Mouse (Mus musculus): ENCODE results near the gene Lrig1. TPM values are rescaled to one million over a fixed set of nuclear protein-coding genes. Genes with fewer than 3 reads are reported as not detected.

Lrig1 gene
- polyA plus RNA-seq, 1 experiment, result 7.4 TPM

DNA sequence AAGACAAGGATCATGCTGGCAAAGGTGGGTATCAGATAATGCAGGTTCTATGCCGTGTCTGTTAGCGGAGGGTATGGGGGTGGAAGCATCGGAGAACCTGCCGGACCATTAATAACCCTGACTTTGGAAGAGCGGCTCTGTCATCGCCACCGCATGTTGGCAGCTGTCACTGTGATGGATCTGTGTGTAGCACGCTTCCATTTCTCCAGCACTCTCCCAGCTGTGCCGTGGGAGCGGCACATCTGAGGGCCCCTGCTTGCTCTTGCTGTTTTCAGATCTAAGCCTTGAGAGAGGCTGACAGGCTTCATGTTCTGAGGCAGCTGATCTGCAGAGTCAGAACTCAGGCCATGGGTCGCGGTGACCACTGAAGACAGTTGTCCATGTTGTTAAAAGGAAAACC lies 101.5 kb downstream of the Lrig1 start:
- 95% methylated on average over 12 of the region's 12 CpGs for WGBS
- H3K36me3 ChIP-seq (ENCODE audit: control insufficient read depth, insufficient read depth, low read length), result no peaks in the 10 kb centered on the region
- no peak overlapping the region for H3K27ac ChIP-seq (ENCODE audit: insufficient read depth, low read length)
- peaks cover 13% of the 10 kb centered on the region; the same call in 1 of the 2 replicates for H3K4me1 ChIP-seq (ENCODE audit: control insufficient read depth, insufficient read depth, insufficient read length)
- TF ChIP-seq CTCF (IDR thresholded peaks at IDR 0.05; ENCODE audit: extremely low read depth, insufficient read depth, insufficient read length, insufficient replicate concordance) (no peak), POLR2A (IDR thresholded peaks at IDR 0.05; ENCODE audit: low read depth, low read length) (no peak)
- DNase-seq (ENCODE audit: low read depth in 1 of 2, low spot score in 2 of 2), result no peak
- H3K27me3 ChIP-seq (ENCODE audit: control insufficient read depth, insufficient read depth, low read length), result no peaks in the 10 kb centered on the region
- H3K4me3 ChIP-seq (ENCODE audit: extremely low read depth, insufficient read depth, insufficient read length), result no peak overlapping the region

DNA sequence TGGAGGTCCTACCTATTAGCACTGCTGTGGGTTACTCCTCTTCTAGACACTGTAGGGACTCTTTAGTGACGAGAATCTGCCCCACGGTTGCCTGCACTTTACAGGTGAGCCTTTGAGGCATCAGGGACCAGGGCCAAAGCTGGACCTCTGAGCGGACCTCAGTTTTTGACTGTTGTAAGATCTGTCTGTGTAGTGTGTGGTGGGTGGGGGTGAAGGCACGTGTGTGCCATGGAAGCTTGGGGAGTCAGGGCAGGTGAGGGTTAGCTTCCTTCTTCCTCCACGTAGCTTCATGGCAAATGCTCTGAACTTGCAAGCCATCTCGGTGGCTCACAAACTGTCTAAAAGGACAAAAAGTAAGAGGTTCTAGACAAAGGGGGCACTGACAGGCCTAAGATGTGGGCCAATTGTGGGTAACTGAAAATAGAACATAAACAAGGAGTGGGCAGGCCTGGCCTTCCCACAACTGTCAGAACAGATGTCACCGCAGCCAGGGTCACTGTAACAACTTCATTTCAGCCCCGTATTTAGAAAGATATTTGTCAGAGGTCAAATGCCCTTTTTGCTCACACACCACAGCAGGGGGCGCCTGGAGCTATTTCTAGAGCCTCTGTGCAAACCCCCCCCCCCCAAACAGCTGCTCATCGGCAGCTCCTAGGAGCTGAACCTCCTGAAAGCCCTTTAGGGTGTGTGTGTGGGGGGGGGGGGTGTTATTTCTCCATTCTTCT lies 103.0 kb downstream of the Lrig1 start:
- no peak for DNase-seq (ENCODE audit: low read depth in 1 of 2, low spot score in 2 of 2)
- no peak overlapping the region for H3K4me3 ChIP-seq (ENCODE audit: extremely low read depth, insufficient read depth, insufficient read length)
- H3K27me3 ChIP-seq (ENCODE audit: control insufficient read depth, insufficient read depth, low read length), result no peaks in the 10 kb centered on the region
- peaks cover 11% of the 10 kb centered on the region; the same call in 1 of the 2 replicates for H3K4me1 ChIP-seq (ENCODE audit: control insufficient read depth, insufficient read depth, insufficient read length)
- TF ChIP-seq CTCF (IDR thresholded peaks at IDR 0.05; ENCODE audit: extremely low read depth, insufficient read depth, insufficient read length, insufficient replicate concordance), result peak; percentile 12; the same call in 1 of the 2 replicates
- no peak for TF ChIP-seq POLR2A (IDR thresholded peaks at IDR 0.05; ENCODE audit: low read depth, low read length)
- no peak overlapping the region for H3K27ac ChIP-seq (ENCODE audit: insufficient read depth, low read length)
- WGBS, result 64% methylated on average over 10 of the region's 10 CpGs
- H3K36me3 ChIP-seq (ENCODE audit: control insufficient read depth, insufficient read depth, low read length), result no peaks in the 10 kb centered on the region

DNA sequence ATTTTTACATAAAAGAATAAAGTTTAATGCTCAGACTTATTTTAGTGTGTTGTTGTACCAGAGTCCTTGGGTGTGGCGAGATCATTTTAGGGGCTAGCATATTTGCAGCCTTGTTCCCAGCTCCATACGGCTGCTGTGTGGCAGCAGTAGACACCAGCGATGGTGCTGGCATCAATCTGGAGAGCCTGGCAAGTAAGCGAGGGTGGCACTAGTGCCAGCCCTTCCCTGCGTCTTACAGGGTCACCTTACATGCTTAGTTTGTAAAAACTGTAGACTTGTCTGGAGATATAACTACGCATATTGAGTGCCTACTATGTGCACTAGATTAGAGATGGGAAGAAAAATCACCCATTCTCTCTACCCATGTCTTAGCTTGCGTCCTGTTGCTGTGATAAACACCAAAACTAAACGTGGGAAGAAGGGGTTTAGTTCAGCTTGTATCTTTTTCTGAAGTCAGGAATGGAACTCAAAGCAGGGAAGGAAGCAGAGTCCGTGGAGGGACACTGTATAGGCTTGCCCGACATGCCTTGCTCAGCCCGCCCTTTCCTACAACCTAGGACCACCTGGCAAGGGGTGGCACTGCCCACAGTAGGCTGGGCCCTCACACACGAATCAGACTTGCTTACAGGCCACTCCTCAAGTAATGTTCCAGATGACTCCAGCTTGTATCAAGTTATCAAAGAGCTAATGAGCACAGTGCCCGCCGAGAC lies 103.8 kb downstream of the Lrig1 start:
- TF ChIP-seq CTCF (IDR thresholded peaks at IDR 0.05; ENCODE audit: extremely low read depth, insufficient read depth, insufficient read length, insufficient replicate concordance) (no peak), POLR2A (IDR thresholded peaks at IDR 0.05; ENCODE audit: low read depth, low read length) (no peak)
- H3K27ac ChIP-seq (ENCODE audit: insufficient read depth, low read length), result no peak overlapping the region
- 91% methylated on average over 14 of the region's 14 CpGs for WGBS
- DNase-seq (ENCODE audit: low read depth in 1 of 2, low spot score in 2 of 2), result no peak
- no peaks in the 10 kb centered on the region for H3K27me3 ChIP-seq (ENCODE audit: control insufficient read depth, insufficient read depth, low read length)
- H3K4me1 ChIP-seq (ENCODE audit: control insufficient read depth, insufficient read depth, insufficient read length), result peaks cover 4% of the 10 kb centered on the region; the same call in 1 of the 2 replicates
- H3K4me3 ChIP-seq (ENCODE audit: extremely low read depth, insufficient read depth, insufficient read length), result no peak overlapping the region
- H3K36me3 ChIP-seq (ENCODE audit: control insufficient read depth, insufficient read depth, low read length), result no peaks in the 10 kb centered on the region; the same call in 1 of the 2 replicates

DNA sequence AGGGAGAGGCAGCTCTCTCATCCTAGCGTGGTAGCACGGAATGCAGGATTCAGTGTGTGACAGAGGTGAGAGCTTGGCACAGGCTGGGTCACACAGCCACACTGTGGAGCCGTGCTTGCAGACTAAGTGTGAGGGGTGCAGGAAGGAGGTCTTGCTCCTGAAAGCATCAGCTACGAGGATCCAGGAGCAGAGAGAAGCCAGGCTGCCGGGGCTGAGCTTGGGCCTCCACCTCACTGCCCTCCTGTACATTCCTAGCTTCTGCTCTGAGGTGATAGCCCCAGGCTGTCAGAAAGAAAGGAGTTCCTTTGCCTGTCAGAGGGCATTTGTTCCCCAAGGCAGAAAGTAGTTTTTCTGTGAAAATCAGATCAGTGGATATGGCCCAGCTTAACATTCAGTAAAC lies 104.8 kb downstream of the Lrig1 start:
- no peak overlapping the region for H3K4me3 ChIP-seq (ENCODE audit: extremely low read depth, insufficient read depth, insufficient read length)
- no peak overlapping the region for H3K27ac ChIP-seq (ENCODE audit: insufficient read depth, low read length)
- no peaks in the 10 kb centered on the region for H3K27me3 ChIP-seq (ENCODE audit: control insufficient read depth, insufficient read depth, low read length)
- no peak for TF ChIP-seq POLR2A (IDR thresholded peaks at IDR 0.05; ENCODE audit: low read depth, low read length)
- TF ChIP-seq CTCF (IDR thresholded peaks at IDR 0.05; ENCODE audit: extremely low read depth, insufficient read depth, insufficient read length, insufficient replicate concordance), result no peak
- WGBS, result 96% methylated on average over 5 of the region's 5 CpGs
- H3K36me3 ChIP-seq (ENCODE audit: control insufficient read depth, insufficient read depth, low read length), result no peaks in the 10 kb centered on the region; the same call in 1 of the 2 replicates
- H3K4me1 ChIP-seq (ENCODE audit: control insufficient read depth, insufficient read depth, insufficient read length), result no peaks in the 10 kb centered on the region
- DNase-seq (ENCODE audit: low read depth in 1 of 2, low spot score in 2 of 2), result no peak

DNA sequence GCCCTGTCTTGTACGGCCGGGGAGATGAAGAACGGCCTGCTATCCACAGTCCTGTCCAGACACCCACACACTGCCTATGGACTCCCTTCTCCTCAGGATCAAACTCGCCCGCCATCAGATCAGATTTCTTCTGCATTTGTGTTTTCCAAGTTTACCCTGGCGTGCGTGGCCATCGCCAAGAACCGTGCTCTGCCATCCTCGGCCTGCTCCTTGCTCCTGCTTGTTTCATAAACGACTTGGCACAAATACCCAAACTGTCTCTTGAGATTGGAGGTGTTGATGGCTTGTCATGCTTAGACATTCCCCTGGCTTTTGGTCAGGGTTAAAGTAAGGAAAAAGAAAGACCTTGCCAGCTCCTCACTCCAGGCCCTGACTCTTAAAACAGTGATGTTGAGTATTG lies 105.2 kb downstream of the Lrig1 start:
- H3K36me3 ChIP-seq (ENCODE audit: control insufficient read depth, insufficient read depth, low read length), result no peaks in the 10 kb centered on the region; the same call in 1 of the 2 replicates
- H3K4me3 ChIP-seq (ENCODE audit: extremely low read depth, insufficient read depth, insufficient read length), result no peak overlapping the region
- no peaks in the 10 kb centered on the region for H3K4me1 ChIP-seq (ENCODE audit: control insufficient read depth, insufficient read depth, insufficient read length)
- DNase-seq (ENCODE audit: low read depth in 1 of 2, low spot score in 2 of 2), result no peak
- WGBS, result 94% methylated on average over 11 of the region's 11 CpGs
- H3K27ac ChIP-seq (ENCODE audit: insufficient read depth, low read length), result no peak overlapping the region
- H3K27me3 ChIP-seq (ENCODE audit: control insufficient read depth, insufficient read depth, low read length), result no peaks in the 10 kb centered on the region
- no peak for TF ChIP-seq CTCF (IDR thresholded peaks at IDR 0.05; ENCODE audit: extremely low read depth, insufficient read depth, insufficient read length, insufficient replicate concordance)
- TF ChIP-seq POLR2A (IDR thresholded peaks at IDR 0.05; ENCODE audit: low read depth, low read length), result no peak

- TF ChIP-seq POLR2A (IDR thresholded peaks at IDR 0.05; ENCODE audit: low read depth, low read length), result no peak
- no peak for TF ChIP-seq CTCF (IDR thresholded peaks at IDR 0.05; ENCODE audit: extremely low read depth, insufficient read depth, insufficient read length, insufficient replicate concordance)
- Histone ChIP-seq H3K36me3 (ENCODE audit: control insufficient read depth, insufficient read depth, low read length) (no peaks in the 10 kb centered on the region; the same call in 1 of the 2 replicates), H3K4me1 (ENCODE audit: control insufficient read depth, insufficient read depth, insufficient read length) (no peaks in the 10 kb centered on the region), H3K4me3 (ENCODE audit: extremely low read depth, insufficient read depth, insufficient read length) (no peak overlapping the region), H3K27ac (ENCODE audit: insufficient read depth, low read length) (no peak overlapping the region), H3K27me3 (ENCODE audit: control insufficient read depth, insufficient read depth, low read length) (no peaks in the 10 kb centered on the region)
- 89% methylated on average over 6 of the region's 6 CpGs for WGBS
- no peak for DNase-seq (ENCODE audit: low read depth in 1 of 2, low spot score in 2 of 2)
Observed at GRCm38 (mm10) chr6:94594096-94594665, 105.8 kb downstream of the Lrig1 start.

Data from spleen, adult 2 months (tissue).